Mouse (Mus musculus): ENCODE data around the gene Lamb3. TPM values are rescaled to one million over a fixed set of nuclear protein-coding genes. Genes with fewer than 3 reads are reported as not detected.

The Lamb3 gene
- polyA plus RNA-seq, 1 experiment = not detected

DNA sequence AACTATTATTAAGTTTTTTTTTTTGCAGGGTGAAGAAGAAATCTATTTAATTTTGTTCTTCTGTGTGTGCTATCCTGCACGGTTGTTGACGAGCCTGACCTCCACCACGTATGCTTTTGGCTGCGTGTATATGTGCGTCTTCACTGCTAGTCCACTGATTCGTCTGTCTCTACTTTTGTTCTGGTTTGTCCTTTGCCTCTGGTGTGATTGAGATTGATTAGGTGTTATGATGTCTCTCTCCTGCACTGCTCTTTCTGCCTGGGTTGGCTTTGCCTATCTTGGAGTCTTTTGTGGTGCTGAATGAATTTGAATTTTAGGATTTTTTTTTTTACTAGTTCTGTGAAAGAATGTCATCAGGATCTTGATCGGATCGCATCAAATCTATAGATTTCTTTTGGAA lies 47.5 kb downstream of the Lamb3 start:
- TF ChIP-seq GATA1 (IDR thresholded peaks at IDR 0.05; ENCODE audit: low read length) = no peak

DNA sequence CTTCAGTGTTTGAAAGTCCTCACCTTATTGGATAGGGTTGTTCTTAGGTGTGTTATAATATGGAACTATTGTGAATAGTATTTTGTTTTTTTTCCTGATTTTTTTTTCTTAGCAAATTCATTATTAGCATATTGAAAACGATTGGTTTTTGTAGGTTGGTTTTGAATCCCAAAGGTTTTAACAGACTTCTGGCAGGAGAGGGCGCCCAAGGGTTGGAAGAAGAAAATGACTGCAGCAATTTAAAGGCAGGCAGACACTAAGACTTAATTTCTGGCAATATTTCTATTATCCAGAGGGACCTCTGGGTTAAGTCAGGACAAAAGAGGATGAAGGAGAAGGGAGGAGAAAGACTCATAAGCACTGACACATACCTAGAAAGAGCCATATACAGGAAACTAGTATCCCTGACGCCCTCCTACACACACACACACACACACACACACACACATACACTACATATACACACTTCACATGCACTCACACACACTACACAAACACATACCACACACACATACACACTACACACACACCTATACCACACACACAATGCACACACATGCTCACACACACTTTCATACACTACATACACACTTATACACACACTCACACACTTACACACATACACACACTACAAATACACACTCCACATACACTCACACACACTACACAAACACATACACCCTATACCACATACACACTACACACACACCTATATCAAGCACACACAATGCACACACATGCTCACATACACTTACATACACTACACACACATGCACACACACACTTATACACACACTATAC lies 48.2 kb downstream of the Lamb3 start:
- no peak for TF ChIP-seq GATA1 (IDR thresholded peaks at IDR 0.05; ENCODE audit: low read length)

DNA sequence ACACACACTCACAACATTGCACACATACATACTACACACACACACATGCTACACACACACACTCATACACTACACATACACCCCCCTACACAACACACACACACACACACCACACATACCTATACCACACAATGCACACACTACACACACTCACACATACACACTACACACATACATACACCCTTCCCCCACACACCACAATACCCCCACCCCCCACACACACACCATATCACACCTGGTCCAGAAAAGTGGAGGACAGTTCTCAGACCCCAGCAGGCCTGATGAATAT lies 48.7 kb downstream of the Lamb3 start:
- TF ChIP-seq GATA1 (IDR thresholded peaks at IDR 0.05; ENCODE audit: low read length) = no peak

DNA sequence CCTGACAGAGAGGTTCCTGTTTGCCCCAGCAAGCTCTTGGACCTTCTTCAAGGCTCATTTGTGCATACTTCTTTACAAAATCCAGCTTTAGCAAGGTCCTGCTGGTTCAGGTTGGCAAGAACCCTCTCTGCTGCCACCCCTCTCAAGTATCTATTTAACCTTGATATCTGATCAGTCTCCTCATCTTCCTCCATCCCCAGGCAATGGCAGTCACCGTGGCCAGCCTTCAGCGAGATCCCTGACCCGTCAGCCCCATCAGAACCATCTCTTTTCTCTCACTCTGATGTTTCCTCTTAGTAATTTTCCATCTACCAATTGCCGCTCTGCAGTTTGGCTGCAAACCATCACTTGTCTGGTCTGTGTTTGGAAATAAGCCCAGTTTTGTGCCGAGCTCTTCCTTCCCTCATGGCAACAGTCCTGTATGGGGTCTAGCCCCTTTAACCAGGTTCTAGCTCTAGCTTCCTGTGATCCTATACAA lies 49.2 kb downstream of the Lamb3 start:
- no peak for TF ChIP-seq GATA1 (IDR thresholded peaks at IDR 0.05; ENCODE audit: low read length)

DNA sequence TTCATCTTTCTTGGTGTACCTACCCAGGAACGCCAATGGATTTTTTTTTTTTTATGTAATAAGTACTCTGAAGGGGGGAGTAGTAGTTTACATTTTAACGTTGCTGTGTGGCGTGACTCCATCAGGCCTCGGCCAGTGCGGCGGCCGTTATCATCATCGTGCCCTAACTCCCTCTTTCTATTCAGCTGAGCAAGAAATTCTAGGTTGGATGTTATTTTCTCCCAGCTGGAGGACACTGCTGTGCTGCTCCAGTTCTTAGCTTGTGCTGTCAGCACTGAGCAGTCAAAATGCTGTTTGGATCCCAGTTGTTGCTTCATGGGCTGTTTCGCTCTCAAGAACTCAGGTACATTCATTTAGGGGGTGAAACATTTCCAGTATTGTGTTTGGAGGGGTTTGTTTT lies 52.1 kb downstream of the Lamb3 start:
- no peak for TF ChIP-seq GATA1 (IDR thresholded peaks at IDR 0.05; ENCODE audit: low read length)

DNA sequence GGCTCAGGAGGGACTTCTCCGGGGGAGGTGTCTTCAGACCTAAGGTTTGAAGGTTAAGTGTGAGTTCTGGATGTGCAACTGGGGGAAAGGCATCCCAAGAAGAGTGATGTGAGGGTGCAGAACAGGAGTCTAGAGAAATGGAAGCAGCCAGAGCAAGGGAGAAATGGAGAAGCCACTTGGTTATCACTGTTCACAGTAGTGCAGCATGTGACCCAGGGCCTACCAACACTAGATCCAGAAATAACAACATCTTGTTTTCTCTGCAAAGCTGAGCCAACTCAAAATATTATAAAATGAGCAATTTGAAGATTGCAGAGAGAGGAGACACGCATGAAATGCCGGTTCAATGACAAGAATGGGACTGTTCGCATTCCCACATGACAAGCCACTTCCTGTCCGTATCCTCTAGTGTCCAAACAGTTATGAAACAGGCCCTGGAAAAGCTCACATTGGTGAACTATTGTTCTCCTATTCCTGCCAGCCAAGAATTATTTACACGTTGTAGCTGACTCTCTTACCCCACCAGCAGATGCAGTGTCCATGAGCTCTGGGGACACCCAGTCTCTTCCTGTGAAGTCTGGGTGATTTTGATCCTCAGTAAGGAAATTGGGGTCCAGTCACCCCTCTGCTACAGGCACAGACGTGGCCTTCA lies 54.5 kb downstream of the Lamb3 start:
- no peak for TF ChIP-seq GATA1 (IDR thresholded peaks at IDR 0.05; ENCODE audit: low read length)

DNA sequence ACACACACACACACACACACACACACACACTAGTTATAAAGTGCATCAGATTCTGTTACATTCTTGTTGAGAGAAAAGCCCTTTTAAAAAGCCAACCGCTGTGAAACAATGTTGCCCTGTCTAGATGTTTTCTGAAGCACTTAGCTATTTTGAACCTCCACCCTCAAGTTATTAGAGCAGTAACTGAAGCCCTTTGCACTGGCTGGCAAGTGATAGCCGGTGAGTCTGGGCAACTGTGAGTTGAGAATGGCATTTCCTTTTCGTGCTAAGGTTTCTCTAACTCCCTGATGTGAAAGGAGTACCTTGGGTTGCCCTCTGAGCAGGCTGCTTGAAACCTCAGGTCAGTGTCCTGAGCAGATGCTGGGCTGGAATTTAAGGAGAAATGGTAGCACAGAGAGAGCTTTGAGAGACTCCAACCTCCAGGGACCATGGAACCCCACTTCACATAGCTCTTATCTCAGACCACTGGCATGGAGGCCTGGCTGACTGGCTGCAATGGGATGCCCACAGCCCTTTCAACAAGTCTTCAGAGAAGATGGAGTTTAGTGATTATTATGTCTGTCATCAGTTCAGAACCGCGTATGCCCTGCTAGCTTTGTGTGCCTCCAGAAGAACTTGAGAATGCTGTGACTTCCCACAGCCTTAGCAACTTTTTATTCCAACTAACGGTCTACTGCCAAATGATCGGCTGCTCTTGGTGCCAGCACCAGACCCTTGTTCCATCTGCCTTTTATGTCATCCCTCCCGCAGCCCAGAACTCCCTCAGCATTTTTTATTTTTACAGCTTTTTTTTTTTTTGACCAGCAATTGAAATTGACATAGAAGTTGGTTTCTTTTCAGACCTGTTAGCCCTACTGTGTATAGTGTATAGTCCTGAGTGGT lies 55.8 kb downstream of the Lamb3 start:
- TF ChIP-seq GATA1 (IDR thresholded peaks at IDR 0.05; ENCODE audit: low read length) = no peak

DNA sequence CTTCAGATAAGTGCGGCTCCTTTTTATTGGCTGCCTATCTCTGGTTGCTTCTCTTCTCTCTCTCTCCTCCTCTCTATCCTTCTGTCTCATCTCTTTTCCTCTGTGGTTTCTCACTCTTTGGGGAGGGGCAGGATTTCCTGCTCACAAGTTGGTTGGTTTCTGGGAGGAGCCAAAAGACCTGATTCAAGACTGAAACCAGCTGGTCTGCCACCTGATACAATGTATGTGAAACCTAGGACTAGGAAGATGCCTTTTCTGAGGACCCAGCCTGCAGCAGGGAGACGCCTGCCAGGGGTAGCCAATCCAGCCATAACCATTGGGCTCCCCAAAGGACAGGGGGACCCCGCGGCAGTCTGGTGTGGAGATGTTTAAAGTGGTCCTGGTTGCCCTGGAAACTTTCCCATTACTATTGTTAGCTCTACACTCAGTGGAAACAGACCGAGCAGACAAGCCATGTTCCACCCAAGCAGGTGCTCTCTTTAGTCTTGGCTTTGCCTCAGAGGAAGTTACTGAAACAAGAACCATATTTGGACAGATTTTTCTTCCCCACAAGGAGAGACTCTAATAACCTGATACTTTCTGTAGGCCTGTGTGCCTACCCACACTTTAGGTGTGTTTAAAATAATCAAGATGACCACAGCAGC lies 56.6 kb downstream of the Lamb3 start, which contains the start of gene Hsd11b1:
Gene Hsd11b1 (minus strand): TSS at position 121 of the 644 bp plus-strand sequence.
- no peak for TF ChIP-seq GATA1 (IDR thresholded peaks at IDR 0.05; ENCODE audit: low read length)

DNA sequence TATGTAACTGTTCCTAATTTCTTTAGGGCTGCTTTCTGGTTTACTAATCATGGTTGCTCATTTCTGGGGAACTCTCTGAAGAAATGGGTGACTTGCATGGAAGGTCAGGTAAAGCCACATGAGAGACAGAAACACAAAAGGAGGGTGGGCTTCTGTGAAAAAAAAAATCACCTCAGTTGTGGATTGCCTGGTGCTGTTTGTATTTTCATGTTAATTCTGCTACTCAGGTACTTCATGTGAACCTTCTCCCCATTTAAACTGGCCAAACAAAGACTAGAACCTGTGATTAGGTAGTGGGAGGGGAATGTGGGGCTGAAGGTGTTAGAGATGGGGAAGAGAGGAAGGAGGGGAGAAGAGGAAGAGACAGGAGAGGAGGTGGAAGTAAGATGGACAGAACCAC lies 58.2 kb downstream of the Lamb3 start:
- no peak for TF ChIP-seq GATA1 (IDR thresholded peaks at IDR 0.05; ENCODE audit: low read length)

DNA sequence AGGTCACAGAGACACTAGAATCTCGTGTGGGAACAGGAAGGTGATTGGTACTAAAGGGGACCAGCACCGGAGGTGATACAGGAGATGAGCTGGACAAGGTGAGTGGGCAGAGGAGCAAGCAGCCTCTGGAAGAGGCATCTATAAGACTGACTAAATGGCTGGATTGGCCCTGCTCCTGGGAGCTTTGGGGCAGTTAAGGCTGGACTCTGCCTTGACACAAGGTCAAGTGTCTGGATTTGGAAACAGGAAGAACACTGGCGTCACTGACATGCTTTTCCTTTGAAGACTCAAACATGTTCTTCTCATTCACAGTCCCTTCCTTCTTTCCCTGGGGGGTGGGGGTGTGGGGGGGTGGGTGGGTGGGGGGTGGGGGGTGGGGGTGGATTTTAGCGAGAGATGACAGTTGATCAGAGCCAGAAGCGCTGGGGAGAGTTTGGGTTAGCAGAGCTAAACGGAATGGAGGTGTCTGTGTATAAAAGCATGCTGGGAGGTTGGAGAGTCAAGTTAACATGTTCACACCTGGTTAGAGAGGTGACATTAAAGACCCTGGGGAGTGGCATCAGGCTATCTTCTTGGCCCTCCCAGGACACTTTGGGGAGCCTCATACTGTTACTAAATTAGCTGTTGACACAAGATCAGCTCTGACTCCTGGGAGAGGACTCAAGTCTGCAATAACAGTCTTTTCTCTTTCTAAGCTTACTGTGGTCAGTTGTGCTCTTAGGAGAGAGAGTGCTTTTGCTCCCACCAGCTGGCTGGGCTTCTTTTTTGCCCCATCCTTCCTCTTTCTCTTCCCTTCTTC lies 63.7 kb downstream of the Lamb3 start:
- no peak for TF ChIP-seq GATA1 (IDR thresholded peaks at IDR 0.05; ENCODE audit: low read length)

DNA sequence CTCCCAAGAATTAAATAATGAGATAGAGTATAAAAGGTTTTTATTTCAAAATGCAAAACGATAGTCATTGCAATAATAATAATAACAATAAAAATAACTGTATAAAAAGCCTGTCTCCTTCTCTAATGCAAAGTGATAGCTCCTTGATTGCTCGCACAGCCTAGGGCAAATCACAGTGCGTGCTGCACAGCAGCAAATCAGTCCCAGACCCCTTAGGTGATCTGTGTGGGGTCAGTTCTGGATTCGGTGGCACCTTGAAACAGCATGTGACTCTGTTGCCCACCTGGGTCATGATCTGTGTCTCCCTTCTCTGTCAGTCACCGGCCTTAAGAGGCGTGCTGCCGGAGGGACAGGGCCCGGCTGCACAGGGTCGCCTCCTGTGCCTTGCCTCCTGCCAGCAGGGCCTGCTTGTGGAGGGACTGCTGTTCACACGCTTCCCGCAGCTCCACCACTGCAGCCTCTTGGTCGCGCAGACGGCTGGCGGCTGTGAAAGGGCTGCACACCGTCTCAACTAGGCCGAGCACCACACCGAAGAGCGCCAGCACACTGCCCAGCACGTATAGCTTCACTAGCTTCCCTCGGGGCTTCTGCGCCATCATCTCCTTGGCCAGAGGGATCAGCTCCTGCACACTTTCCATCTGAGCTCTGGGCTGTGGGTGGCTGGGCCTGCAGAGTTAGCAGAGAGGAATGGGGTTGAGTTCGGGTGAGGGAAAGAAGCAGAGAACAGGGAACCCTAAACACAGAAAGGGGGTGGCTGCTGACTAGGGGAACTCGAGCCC lies 64.8 kb downstream of the Lamb3 start:
- TF ChIP-seq GATA1 (IDR thresholded peaks at IDR 0.05; ENCODE audit: low read length) = no peak

DNA sequence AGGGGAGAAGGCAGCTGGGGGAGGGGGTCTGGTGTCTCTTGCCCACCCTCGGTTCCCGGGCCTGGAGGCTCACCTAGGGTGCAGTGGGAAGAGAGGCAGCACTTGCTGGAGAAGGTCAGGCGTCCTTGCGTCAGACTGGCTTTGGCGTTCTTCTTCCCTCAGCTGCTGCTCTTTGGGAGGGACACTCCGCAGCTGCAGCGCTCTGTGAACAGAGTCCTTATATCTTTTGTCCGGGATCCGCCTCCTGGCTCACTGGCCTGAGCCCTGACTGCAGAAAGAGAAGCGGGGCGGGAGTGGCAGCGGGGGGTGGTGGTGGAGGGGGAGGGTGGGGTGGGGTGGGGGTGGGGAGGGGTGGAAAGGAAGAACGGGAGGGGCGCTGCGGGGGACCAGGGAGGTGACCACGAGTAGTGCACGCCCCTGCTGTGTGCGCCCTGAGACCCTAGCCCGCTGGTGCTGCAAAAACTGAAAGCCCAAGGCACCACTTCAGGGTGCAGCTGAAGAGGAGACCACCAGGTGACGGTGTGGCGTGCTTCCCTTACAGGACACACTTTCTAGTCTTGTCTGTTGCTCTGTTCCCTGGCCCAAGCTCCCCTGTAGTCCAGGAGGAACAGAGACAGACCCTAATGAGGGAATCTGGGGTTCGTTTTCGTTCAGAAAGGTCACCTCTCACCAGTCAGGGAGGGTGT lies 65.6 kb downstream of the Lamb3 start, which contains the start of gene G0s2:
Gene G0s2 (minus strand): TSS at position 302 of the 686 bp plus-strand sequence.
- TF ChIP-seq GATA1 (IDR thresholded peaks at IDR 0.05; ENCODE audit: low read length) = no peak

DNA sequence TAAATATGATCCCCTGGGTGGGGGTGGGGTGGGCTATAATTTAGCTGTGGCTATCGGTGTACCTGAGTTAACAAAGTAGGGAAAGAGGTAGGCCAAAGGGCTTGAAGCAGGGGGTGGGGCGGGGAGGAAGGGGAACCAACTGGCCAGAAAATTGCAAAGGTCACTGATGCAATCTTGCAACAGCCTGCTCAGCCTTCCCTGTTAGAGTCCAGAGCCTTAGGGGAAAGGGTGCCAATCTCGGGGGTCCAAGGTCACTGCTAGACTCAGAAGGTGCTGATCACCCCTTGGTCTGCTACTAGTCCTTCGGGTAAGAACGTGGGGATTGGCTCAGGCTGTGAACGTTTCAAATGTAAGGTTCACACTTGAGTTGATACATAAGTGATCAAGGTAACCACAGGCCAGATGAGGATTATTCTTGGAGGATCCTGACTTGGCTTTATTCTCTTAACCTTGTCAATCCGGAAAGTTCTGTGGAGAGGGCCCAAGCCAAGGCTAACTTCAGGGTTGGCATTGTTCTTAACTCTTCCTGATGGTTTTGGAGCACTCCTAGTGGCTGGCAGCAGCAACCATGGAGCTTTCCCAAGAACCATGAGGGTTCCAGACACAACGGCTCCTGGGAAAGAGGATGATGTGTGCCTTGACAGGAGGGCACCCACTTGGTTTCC lies 67.0 kb downstream of the Lamb3 start:
- TF ChIP-seq GATA1 (IDR thresholded peaks at IDR 0.05; ENCODE audit: low read length) = no peak

All from G1E-ER4 (cell line).